Mouse (Mus musculus): ENCODE data around the gene Rnf149. TPM values are rescaled to one million over a fixed set of nuclear protein-coding genes. Genes with fewer than 3 reads are reported as not detected.

Rnf149 gene
- polyA plus RNA-seq, 1 experiment from 2014 or later: 34.1 TPM

DNA sequence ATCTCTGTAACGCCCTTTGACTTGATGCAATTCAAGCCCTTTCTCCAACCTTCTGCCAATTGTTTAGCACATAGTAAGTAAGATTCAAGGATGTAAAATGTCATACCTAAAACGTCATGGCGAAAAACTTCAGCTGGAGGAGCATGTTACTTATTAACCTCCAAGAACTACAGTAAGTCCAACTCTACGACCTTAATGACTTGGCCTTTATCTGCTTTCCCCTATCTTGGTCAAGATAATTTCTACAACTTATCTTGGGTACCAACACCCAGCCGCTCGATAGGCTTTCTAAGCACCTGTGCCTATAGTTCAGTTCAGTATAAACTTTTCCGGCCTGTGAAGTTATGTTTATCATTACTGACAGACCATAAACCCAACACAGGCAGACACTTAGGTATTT lies 3.3 kb downstream of the Rnf149 start:
- no peak overlapping the region for H3K27ac ChIP-seq
- H3K4me2 ChIP-seq: no peak overlapping the region
- WGBS: 84% methylated on average over 7 of the region's 7 CpGs
- H3K27me3 ChIP-seq: no peaks in the 10 kb centered on the region
- H3K9ac ChIP-seq: no peak overlapping the region
- no peak overlapping the region for H3K4me3 ChIP-seq
- ATAC-seq (ENCODE audit: insufficient number of reproducible peaks, low FRiP score, low TSS enrichment, low read depth): no peak
- no peaks in the 10 kb centered on the region for H3K9me3 ChIP-seq
- H3K4me1 ChIP-seq: peaks cover 13% of the 10 kb centered on the region
- no peaks in the 10 kb centered on the region for H3K36me3 ChIP-seq

DNA sequence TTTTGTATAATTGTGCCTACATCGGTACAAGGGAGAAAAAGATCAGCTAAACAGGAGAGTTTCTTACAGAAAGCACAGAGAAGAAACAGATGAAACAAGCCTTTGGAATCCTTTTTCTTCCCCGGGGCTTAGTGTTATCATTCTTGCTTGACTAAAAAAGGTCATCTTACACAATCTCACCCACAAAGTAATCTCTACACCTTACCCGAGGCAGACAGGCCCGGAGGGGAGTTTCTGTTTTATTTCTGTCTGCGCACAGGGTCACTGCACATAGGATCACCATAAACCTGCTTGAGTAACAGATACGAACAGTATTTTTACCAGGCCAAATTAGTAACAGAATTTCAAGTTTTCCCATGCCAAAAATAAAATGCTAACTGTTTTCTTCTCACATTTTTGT lies 5.6 kb downstream of the Rnf149 start:
- 46% methylated on average over 6 of the region's 6 CpGs for WGBS

DNA sequence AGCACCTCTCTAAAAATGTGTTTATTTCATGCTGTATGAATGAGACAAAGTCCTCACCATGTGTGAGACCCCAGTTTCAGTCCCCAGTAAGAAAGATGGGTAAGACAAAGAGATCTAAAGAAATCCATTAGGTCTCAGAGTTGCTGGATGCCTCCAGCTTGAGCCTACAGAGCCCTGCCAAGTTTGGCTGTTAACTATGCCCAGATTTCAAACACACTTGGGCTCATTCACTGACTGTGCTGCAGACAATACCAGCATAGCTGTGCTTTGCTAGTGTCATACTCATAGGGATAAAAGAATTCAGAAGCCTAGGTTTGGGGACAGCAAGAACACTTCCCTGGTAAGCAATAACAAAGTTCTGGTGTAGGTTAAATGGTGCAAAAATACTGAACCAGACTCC lies 9.1 kb downstream of the Rnf149 start:
- 0 out of 2 replicates have a peak, but pooled peaks cover 2% of the 10 kb centered on the region for H3K4me1 ChIP-seq
- no peaks in the 10 kb centered on the region for H3K9me3 ChIP-seq

More for the DNA sequence above, 5.6 kb downstream of the Rnf149 start:
- Histone ChIP-seq H3K4me1 (peaks cover 13% of the 10 kb centered on the region), H3K9ac (no peak overlapping the region), H3K4me2 (no peak overlapping the region), H3K27ac (no peak overlapping the region), H3K36me3 (no peaks in the 10 kb centered on the region), H3K9me3 (no peaks in the 10 kb centered on the region), H3K4me3 (no peak overlapping the region), H3K27me3 (no peaks in the 10 kb centered on the region)
- ATAC-seq (ENCODE audit: insufficient number of reproducible peaks, low FRiP score, low TSS enrichment, low read depth): no peak

DNA sequence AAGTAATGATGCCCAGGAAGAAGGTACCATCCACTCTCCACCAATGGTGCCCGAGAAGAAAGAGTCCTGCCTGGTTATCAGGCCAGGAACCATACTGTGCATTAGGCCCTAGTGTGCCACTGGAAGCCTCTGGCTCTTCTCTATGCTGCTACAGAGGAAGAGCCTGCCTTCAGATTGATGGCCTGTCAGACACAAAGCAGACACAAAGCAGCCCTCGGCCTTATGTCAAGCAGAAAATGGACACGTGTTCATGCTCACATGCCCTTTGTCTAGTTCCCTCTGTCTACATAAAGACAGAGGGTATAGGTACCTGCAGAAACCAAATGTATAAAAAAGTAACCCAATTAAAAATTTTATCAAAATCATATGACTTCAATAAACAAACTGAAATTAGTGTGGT lies 12.6 kb downstream of the Rnf149 start:
- no peak overlapping the region for H3K9ac ChIP-seq
- no peaks in the 10 kb centered on the region for H3K4me1 ChIP-seq
- no peak overlapping the region for H3K4me2 ChIP-seq
- no peak for ATAC-seq (ENCODE audit: insufficient number of reproducible peaks, low FRiP score, low TSS enrichment, low read depth)
- H3K9me3 ChIP-seq: no peaks in the 10 kb centered on the region
- no peaks in the 10 kb centered on the region for H3K27me3 ChIP-seq
- H3K4me3 ChIP-seq: no peak overlapping the region
- no peak overlapping the region for H3K27ac ChIP-seq
- peaks cover 29% of the 10 kb centered on the region for H3K36me3 ChIP-seq
- WGBS: 76% methylated on average over 3 of the region's 3 CpGs

More for the DNA sequence above, 9.1 kb downstream of the Rnf149 start:
- Histone ChIP-seq H3K4me3 (no peak overlapping the region), H3K27ac (0 out of 2 replicates have a peak overlapping the region, but pooled peaks have one; percentile 1), H3K27me3 (no peaks in the 10 kb centered on the region), H3K4me2 (no peak overlapping the region), H3K9ac (no peak overlapping the region), H3K36me3 (peaks cover 14% of the 10 kb centered on the region)
- no peak for ATAC-seq (ENCODE audit: insufficient number of reproducible peaks, low FRiP score, low TSS enrichment, low read depth)

DNA sequence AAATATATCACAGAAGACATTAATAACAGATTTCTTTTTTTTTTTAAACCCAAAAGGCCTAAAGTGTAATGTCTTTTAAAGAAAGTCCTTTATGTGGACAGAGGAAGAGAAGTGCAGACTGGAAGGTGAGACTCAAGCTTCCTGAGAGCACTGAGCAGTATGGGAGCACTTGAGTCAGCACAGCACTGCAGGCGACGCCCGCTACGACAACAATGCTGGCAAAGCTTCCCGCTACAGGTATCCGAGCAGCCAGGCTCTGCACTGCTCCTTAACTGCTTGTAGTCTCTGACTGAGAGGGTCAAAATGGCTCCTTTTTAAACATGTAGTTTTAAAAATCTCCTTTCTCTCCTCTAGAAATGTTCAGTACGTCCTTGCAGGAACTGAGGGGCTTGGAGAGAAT lies 14.0 kb downstream of the Rnf149 start:
- H3K9ac ChIP-seq: no peak overlapping the region
- no peak overlapping the region for H3K27ac ChIP-seq
- H3K36me3 ChIP-seq: peaks cover 37% of the 10 kb centered on the region
- WGBS: 78% methylated on average over 7 of the region's 7 CpGs
- no peak overlapping the region for H3K4me2 ChIP-seq
- ATAC-seq (ENCODE audit: insufficient number of reproducible peaks, low FRiP score, low TSS enrichment, low read depth): no peak
- no peaks in the 10 kb centered on the region for H3K9me3 ChIP-seq
- no peaks in the 10 kb centered on the region for H3K4me1 ChIP-seq
- no peak overlapping the region for H3K4me3 ChIP-seq
- no peaks in the 10 kb centered on the region for H3K27me3 ChIP-seq

DNA sequence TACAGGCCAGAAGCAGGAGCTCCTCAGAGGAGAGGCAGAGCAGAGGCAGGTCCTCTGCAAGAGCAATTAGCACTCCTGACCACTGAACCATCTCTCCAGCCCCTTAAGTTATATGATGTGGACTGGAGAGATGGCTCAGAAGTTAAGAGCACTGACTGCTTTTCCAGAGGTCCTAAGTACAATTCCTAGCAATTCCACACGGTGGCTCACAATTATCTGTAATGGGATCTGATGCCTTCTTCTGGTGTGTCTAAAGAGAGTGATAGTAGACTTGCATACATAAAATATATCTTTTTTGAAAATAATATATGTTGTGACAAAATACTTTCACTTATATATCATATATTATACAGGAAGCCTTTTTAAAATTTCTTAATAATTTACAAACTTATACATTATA lies 15.3 kb downstream of the Rnf149 start:
- Histone ChIP-seq H3K4me1 (no peaks in the 10 kb centered on the region), H3K27me3 (no peaks in the 10 kb centered on the region), H3K9me3 (no peaks in the 10 kb centered on the region), H3K9ac (no peak overlapping the region), H3K4me3 (no peak overlapping the region), H3K36me3 (peaks cover 46% of the 10 kb centered on the region), H3K27ac (no peak overlapping the region), H3K4me2 (no peak overlapping the region)
- no peak for ATAC-seq (ENCODE audit: insufficient number of reproducible peaks, low FRiP score, low TSS enrichment, low read depth)
- 43% methylated on average over 1 of the region's 1 CpGs for WGBS

DNA sequence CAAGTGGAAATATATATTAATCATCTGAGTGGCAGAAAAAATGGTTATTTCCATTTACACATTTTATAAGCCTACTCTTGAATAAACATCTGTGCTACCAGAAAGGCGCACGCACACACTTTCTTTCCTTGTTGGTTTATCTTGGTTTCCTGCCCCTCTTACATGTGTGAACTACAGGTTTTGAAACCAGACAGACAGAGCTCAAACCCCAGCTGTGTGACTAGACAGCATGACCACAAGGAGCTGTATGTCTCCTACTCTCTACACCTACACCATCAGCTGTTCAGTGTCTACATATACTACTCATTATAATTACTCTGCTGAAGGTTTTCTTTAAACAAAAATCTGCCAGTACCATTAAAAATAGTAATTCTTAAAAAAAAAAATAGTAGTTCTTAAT lies 18.2 kb downstream of the Rnf149 start:
- H3K36me3 ChIP-seq: peaks cover 62% of the 10 kb centered on the region
- no peaks in the 10 kb centered on the region for H3K4me1 ChIP-seq
- WGBS: 94% methylated on average over 2 of the region's 2 CpGs

DNA sequence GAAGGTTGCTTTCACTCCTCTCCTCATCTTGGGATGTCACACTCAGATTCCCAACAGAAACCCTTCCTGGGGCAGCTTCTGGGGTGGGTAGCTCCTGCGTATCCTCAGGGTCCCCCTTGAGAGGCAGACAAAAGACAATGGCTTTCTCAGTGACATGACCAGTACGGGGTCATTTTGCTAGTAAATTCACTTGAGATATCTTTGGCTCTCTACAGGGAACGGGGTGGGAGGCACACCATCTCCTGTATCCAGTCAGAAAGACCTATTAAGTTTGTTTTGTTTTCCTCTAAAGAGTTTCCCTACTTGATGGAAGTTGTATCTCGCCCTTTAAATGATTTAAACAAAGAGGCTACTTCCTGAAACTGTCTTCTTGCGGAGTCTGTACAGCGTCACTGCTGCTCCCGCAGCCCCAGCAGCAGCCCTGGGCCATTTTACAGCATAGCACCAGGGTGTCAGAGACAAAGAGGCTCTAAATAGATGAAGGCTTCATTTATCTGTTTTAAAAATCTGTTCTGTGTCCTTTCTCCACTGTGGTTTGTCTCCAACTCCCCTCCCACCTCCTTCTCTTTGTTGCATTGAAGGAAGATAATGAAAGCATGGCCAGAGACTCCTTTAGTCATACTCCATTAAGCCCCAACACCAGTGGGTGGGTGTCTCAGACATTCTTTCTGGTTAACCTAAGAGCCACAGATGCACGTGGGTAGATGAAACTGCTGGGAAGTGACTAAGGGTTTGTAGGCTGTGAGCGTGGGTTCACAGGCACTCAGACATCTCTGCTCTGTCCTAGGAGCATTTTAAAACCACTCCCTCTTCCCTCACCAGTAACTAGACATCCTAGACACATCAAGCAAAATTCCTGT lies 21.4 kb downstream of the Rnf149 start:
- WGBS: 60% methylated on average over 9 of the region's 9 CpGs
- Histone ChIP-seq H3K9me3 (no peaks in the 10 kb centered on the region), H3K27ac (no peak overlapping the region), H3K4me2 (no peak overlapping the region), H3K36me3 (peaks cover 61% of the 10 kb centered on the region), H3K27me3 (no peaks in the 10 kb centered on the region), H3K4me1 (no peaks in the 10 kb centered on the region), H3K4me3 (no peak overlapping the region), H3K9ac (no peak overlapping the region)
- no peak for ATAC-seq (ENCODE audit: insufficient number of reproducible peaks, low FRiP score, low TSS enrichment, low read depth)

More for the DNA sequence above, 18.2 kb downstream of the Rnf149 start:
- Histone ChIP-seq H3K27me3 (no peaks in the 10 kb centered on the region), H3K9me3 (no peaks in the 10 kb centered on the region), H3K4me3 (no peak overlapping the region), H3K4me2 (no peak overlapping the region), H3K9ac (no peak overlapping the region), H3K27ac (no peak overlapping the region)
- ATAC-seq (ENCODE audit: insufficient number of reproducible peaks, low FRiP score, low TSS enrichment, low read depth): no peak

DNA sequence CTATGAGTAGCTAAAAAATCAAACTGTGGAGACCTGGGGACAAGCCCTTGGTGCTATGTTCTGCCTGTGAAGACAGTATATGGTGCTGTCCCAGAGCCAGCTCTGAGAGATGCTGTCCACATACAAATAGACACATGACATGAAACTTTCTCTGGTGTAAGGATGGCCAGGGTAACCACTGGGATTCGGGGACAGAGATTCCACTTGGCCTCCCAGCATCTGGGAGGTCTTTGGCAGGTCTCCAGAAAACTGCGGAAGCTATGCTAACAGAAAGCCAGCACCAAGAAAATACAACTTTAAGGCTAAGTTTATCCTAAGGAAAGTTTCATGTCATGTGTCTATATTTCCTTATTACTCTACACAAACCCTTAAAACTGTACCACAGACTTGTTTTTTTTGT lies 27.4 kb downstream of the Rnf149 start:
- Histone ChIP-seq H3K4me2 (no peak overlapping the region), H3K9me3 (no peaks in the 10 kb centered on the region), H3K9ac (no peak overlapping the region), H3K4me3 (no peak overlapping the region), H3K36me3 (peaks cover 54% of the 10 kb centered on the region), H3K4me1 (no peaks in the 10 kb centered on the region), H3K27ac (no peak overlapping the region), H3K27me3 (no peaks in the 10 kb centered on the region)
- 79% methylated on average over 2 of the region's 2 CpGs for WGBS
- no peak for ATAC-seq (ENCODE audit: insufficient number of reproducible peaks, low FRiP score, low TSS enrichment, low read depth)

DNA sequence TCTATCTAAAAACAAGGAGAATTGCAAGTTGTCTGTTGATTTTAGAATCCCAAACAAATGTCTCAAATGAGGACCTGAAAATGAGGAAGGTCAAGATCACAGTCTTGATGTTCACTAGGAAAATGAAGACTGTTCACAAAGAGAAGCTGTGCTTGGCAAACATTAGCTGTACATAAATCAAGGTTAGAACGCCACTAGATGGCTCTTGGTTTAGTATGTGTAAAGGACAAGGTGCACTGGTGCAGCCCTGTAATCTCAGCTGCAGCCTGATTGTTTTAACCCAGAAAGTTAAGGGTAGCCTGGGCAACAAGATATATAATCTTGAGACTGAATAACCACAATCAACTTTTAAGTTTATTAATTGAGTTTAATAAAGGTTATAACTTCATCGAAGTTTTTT lies 30.0 kb downstream of the Rnf149 start:
- H3K4me2 ChIP-seq: no peak overlapping the region
- no peaks in the 10 kb centered on the region for H3K4me1 ChIP-seq
- WGBS: 56% methylated on average over 2 of the region's 2 CpGs
- H3K9me3 ChIP-seq: no peaks in the 10 kb centered on the region
- ATAC-seq (ENCODE audit: insufficient number of reproducible peaks, low FRiP score, low TSS enrichment, low read depth): no peak
- H3K36me3 ChIP-seq: peaks cover 61% of the 10 kb centered on the region
- H3K27me3 ChIP-seq: no peaks in the 10 kb centered on the region
- H3K9ac ChIP-seq: no peak overlapping the region
- no peak overlapping the region for H3K4me3 ChIP-seq
- H3K27ac ChIP-seq: no peak overlapping the region

DNA sequence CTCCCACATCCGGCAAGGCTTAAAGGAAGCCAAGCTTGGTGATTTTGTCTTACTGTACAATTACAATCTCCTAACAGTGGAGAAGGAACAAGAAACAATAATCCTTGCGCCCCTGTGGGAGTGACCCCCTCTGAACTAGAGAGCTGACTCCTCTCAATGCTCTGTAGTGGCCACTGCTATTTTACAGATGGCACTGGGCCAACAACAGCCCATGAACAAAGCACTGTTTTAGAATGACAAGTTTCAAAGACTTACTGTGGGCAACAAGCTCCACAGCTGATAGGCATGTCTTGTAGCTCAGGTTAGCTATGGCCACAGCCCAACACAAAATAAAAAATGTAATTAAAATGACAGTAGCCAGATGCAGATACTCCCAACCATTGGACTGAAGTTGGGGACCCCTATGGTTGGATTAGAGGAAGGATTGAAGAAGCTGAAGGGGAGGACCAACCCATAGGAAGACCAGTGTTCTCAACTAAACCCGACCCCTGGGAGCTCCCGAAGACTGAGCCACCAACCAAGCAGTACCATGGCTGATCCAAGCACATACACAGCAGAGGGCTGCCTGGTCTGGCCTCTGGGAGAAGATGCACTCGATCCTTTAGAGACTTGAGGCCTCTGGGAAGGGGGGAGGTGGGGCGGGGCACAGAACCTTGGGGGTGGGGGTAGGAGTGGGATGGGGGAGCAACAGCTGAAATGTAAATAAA lies 30.9 kb downstream of the Rnf149 start:
- 92% methylated on average over 6 of the region's 6 CpGs for WGBS
- peaks cover 61% of the 10 kb centered on the region for H3K36me3 ChIP-seq
- no peaks in the 10 kb centered on the region for H3K4me1 ChIP-seq
- H3K27me3 ChIP-seq: no peaks in the 10 kb centered on the region
- H3K9ac ChIP-seq: no peak overlapping the region
- H3K4me2 ChIP-seq: no peak overlapping the region
- H3K4me3 ChIP-seq: no peak overlapping the region
- H3K9me3 ChIP-seq: no peaks in the 10 kb centered on the region
- no peak overlapping the region for H3K27ac ChIP-seq
- ATAC-seq (ENCODE audit: insufficient number of reproducible peaks, low FRiP score, low TSS enrichment, low read depth): no peak

DNA sequence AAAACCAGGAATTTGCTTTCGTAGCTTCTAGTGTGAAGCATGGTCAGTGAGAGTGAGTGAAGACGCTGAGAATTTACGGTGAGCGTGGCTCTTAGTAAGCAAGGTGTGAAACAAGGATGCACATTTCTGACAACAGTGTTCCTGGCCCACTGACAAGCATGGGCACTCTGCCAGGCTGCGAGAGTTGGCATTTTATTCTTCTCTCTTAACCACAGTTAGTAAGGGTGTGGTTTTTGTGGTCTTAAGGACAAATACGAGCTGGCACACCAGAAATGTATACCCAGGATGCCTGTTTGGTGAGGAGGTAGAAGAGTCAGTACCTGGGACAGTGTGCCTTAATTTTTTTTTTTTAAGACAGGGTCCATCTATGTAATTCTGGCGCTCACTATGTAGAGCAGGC lies 31.6 kb downstream of the Rnf149 start:
- Histone ChIP-seq H3K9ac (no peak overlapping the region), H3K27ac (no peak overlapping the region), H3K9me3 (no peaks in the 10 kb centered on the region), H3K4me2 (no peak overlapping the region), H3K27me3 (no peaks in the 10 kb centered on the region), H3K4me3 (no peak overlapping the region), H3K36me3 (peaks cover 68% of the 10 kb centered on the region), H3K4me1 (no peaks in the 10 kb centered on the region)
- no peak for ATAC-seq (ENCODE audit: insufficient number of reproducible peaks, low FRiP score, low TSS enrichment, low read depth)
- WGBS: 88% methylated on average over 7 of the region's 7 CpGs
